Mouse (Mus musculus): ENCODE measurements around the gene Ttc28. TPM values are rescaled to one million over a fixed set of nuclear protein-coding genes. Genes with fewer than 3 reads are reported as not detected.
A peak's percentile ranks its signal among the peaks of the same experiment; 100 is the strongest.

Ttc28 gene
- polyA plus RNA-seq, 1 experiment: 4.8 TPM

GRCm38 (mm10) chr5:111022339-111022738, 142.7 kb downstream of the Ttc28 start:
- 97% methylated on average over 9 of the region's 9 CpGs for WGBS
- no peak for TF ChIP-seq POLR2A (IDR thresholded peaks at IDR 0.05; ENCODE audit: control insufficient read depth, extremely low read depth, insufficient read depth, low read length, poor library complexity)
- TF ChIP-seq CTCF (IDR thresholded peaks at IDR 0.05; ENCODE audit: borderline replicate concordance, control insufficient read depth, extremely low read depth, insufficient read depth, low read length, poor library complexity): no peak

GRCm38 (mm10) chr5:111022940-111023339, 143.3 kb downstream of the Ttc28 start:
- WGBS: 94% methylated on average over 1 of the region's 1 CpGs
- Histone ChIP-seq H3K4me3 (ENCODE audit: control insufficient read depth, insufficient read depth, low read length) (no peak overlapping the region), H3K36me3 (ENCODE audit: control insufficient read depth, insufficient read depth, low read length) (no peaks in the 10 kb centered on the region), H3K4me1 (replicated peaks; ENCODE audit: control insufficient read depth, insufficient read depth, low read length) (peaks cover 6% of the 10 kb centered on the region), H3K27me3 (ENCODE audit: control insufficient read depth, insufficient read depth, low read length) (no peaks in the 10 kb centered on the region), H3K27ac (ENCODE audit: control insufficient read depth, insufficient read depth, low read length) (no peak overlapping the region)
- TF ChIP-seq POLR2A (IDR thresholded peaks at IDR 0.05; ENCODE audit: control insufficient read depth, extremely low read depth, insufficient read depth, low read length, poor library complexity) (no peak), CTCF (IDR thresholded peaks at IDR 0.05; ENCODE audit: borderline replicate concordance, control insufficient read depth, extremely low read depth, insufficient read depth, low read length, poor library complexity) (no peak)
- DNase-seq: no peak

More at GRCm38 (mm10) chr5:111022339-111022738, 142.7 kb downstream of the Ttc28 start:
- Histone ChIP-seq H3K27me3 (ENCODE audit: control insufficient read depth, insufficient read depth, low read length) (no peaks in the 10 kb centered on the region), H3K4me1 (replicated peaks; ENCODE audit: control insufficient read depth, insufficient read depth, low read length) (peaks cover 6% of the 10 kb centered on the region), H3K27ac (ENCODE audit: control insufficient read depth, insufficient read depth, low read length) (no peak overlapping the region), H3K4me3 (ENCODE audit: control insufficient read depth, insufficient read depth, low read length) (no peak overlapping the region), H3K36me3 (ENCODE audit: control insufficient read depth, insufficient read depth, low read length) (no peaks in the 10 kb centered on the region)
- no peak for DNase-seq

- H3K27ac ChIP-seq (ENCODE audit: control insufficient read depth, insufficient read depth, low read length): no peak overlapping the region
- H3K4me3 ChIP-seq (ENCODE audit: control insufficient read depth, insufficient read depth, low read length): no peak overlapping the region
- peaks cover 6% of the 10 kb centered on the region for H3K4me1 ChIP-seq (replicated peaks; ENCODE audit: control insufficient read depth, insufficient read depth, low read length)
- no peaks in the 10 kb centered on the region for H3K27me3 ChIP-seq (ENCODE audit: control insufficient read depth, insufficient read depth, low read length)
- no peaks in the 10 kb centered on the region for H3K36me3 ChIP-seq (ENCODE audit: control insufficient read depth, insufficient read depth, low read length)
- no peak for DNase-seq
- no peak for TF ChIP-seq CTCF (IDR thresholded peaks at IDR 0.05; ENCODE audit: borderline replicate concordance, control insufficient read depth, extremely low read depth, insufficient read depth, low read length, poor library complexity)
- TF ChIP-seq POLR2A (IDR thresholded peaks at IDR 0.05; ENCODE audit: control insufficient read depth, extremely low read depth, insufficient read depth, low read length, poor library complexity): no peak
- 94% methylated on average over 13 of the region's 13 CpGs for WGBS
Measured at GRCm38 (mm10) chr5:111024621-111025020, 145.0 kb downstream of the Ttc28 start.

GRCm38 (mm10) chr5:111025476-111025875, 145.9 kb downstream of the Ttc28 start:
- no peaks in the 10 kb centered on the region for H3K27me3 ChIP-seq (ENCODE audit: control insufficient read depth, insufficient read depth, low read length)
- WGBS: 25% methylated on average over 14 of the region's 14 CpGs
- peak; percentile 24 for DNase-seq

GRCm38 (mm10) chr5:111026209-111026608, 146.6 kb downstream of the Ttc28 start:
- WGBS: 65% methylated on average over 8 of the region's 8 CpGs
- Histone ChIP-seq H3K27ac (ENCODE audit: control insufficient read depth, insufficient read depth, low read length) (no peak overlapping the region), H3K4me1 (replicated peaks; ENCODE audit: control insufficient read depth, insufficient read depth, low read length) (peaks cover 6% of the 10 kb centered on the region), H3K27me3 (ENCODE audit: control insufficient read depth, insufficient read depth, low read length) (no peaks in the 10 kb centered on the region), H3K36me3 (ENCODE audit: control insufficient read depth, insufficient read depth, low read length) (no peaks in the 10 kb centered on the region), H3K4me3 (ENCODE audit: control insufficient read depth, insufficient read depth, low read length) (no peak overlapping the region)
- DNase-seq: no peak
- TF ChIP-seq CTCF (IDR thresholded peaks at IDR 0.05; ENCODE audit: borderline replicate concordance, control insufficient read depth, extremely low read depth, insufficient read depth, low read length, poor library complexity) (no peak), POLR2A (IDR thresholded peaks at IDR 0.05; ENCODE audit: control insufficient read depth, extremely low read depth, insufficient read depth, low read length, poor library complexity) (no peak)

More at GRCm38 (mm10) chr5:111025476-111025875, 145.9 kb downstream of the Ttc28 start:
- Histone ChIP-seq H3K4me3 (ENCODE audit: control insufficient read depth, insufficient read depth, low read length) (no peak overlapping the region), H3K4me1 (replicated peaks; ENCODE audit: control insufficient read depth, insufficient read depth, low read length) (peaks cover 6% of the 10 kb centered on the region), H3K27ac (ENCODE audit: control insufficient read depth, insufficient read depth, low read length) (no peak overlapping the region), H3K36me3 (ENCODE audit: control insufficient read depth, insufficient read depth, low read length) (no peaks in the 10 kb centered on the region)
- no peak for TF ChIP-seq POLR2A (IDR thresholded peaks at IDR 0.05; ENCODE audit: control insufficient read depth, extremely low read depth, insufficient read depth, low read length, poor library complexity)
- no peak for TF ChIP-seq CTCF (IDR thresholded peaks at IDR 0.05; ENCODE audit: borderline replicate concordance, control insufficient read depth, extremely low read depth, insufficient read depth, low read length, poor library complexity)

- no peaks in the 10 kb centered on the region for H3K36me3 ChIP-seq (ENCODE audit: control insufficient read depth, insufficient read depth, low read length)
- H3K27me3 ChIP-seq (ENCODE audit: control insufficient read depth, insufficient read depth, low read length): no peaks in the 10 kb centered on the region
- WGBS: 74% methylated on average over 4 of the region's 4 CpGs
- TF ChIP-seq POLR2A (IDR thresholded peaks at IDR 0.05; ENCODE audit: control insufficient read depth, extremely low read depth, insufficient read depth, low read length, poor library complexity) (no peak), CTCF (IDR thresholded peaks at IDR 0.05; ENCODE audit: borderline replicate concordance, control insufficient read depth, extremely low read depth, insufficient read depth, low read length, poor library complexity) (no peak)
- no peak overlapping the region for H3K4me3 ChIP-seq (ENCODE audit: control insufficient read depth, insufficient read depth, low read length)
- H3K27ac ChIP-seq (ENCODE audit: control insufficient read depth, insufficient read depth, low read length): no peak overlapping the region
- no peak for DNase-seq
- H3K4me1 ChIP-seq (replicated peaks; ENCODE audit: control insufficient read depth, insufficient read depth, low read length): peaks cover 6% of the 10 kb centered on the region
Measured at GRCm38 (mm10) chr5:111028340-111028739, 148.7 kb downstream of the Ttc28 start.

- Histone ChIP-seq H3K27me3 (ENCODE audit: control insufficient read depth, insufficient read depth, low read length) (no peaks in the 10 kb centered on the region), H3K4me1 (replicated peaks; ENCODE audit: control insufficient read depth, insufficient read depth, low read length) (peaks cover 6% of the 10 kb centered on the region), H3K27ac (ENCODE audit: control insufficient read depth, insufficient read depth, low read length) (no peak overlapping the region), H3K4me3 (ENCODE audit: control insufficient read depth, insufficient read depth, low read length) (no peak overlapping the region), H3K36me3 (ENCODE audit: control insufficient read depth, insufficient read depth, low read length) (no peaks in the 10 kb centered on the region)
- 92% methylated on average over 9 of the region's 9 CpGs for WGBS
- TF ChIP-seq POLR2A (IDR thresholded peaks at IDR 0.05; ENCODE audit: control insufficient read depth, extremely low read depth, insufficient read depth, low read length, poor library complexity): no peak
- TF ChIP-seq CTCF (IDR thresholded peaks at IDR 0.05; ENCODE audit: borderline replicate concordance, control insufficient read depth, extremely low read depth, insufficient read depth, low read length, poor library complexity): no peak
- DNase-seq: no peak
Measured at GRCm38 (mm10) chr5:111028952-111029351, 149.3 kb downstream of the Ttc28 start.
